Mouse (Mus musculus) embryonic facial prominence, embryonic 14.5 days (tissue): ENCODE results near the gene Asgr1. TPM values are rescaled to one million over a fixed set of nuclear protein-coding genes. Genes with fewer than 3 reads are reported as not detected.

Source experiments
- ATAC-seq: fragments of 200-750 bp; cut with Nextera tagmentation; 2 replicates; pipeline ENCODE4 v1.8.0; 2017; ENCODE audit warnings: low read depth, moderate number of reproducible peaks, moderate TSS enrichment
- DNase-seq: peaks from one replicate; pipeline ENCODE4 v3.0.0-alpha.2; 2015; ENCODE audit warnings: low spot score
- H3K27ac ChIP-seq: fragments of 300-500 bp; sonication (generic); replicated peaks from 2 replicates; pipeline ENCODE4 v1.5.1; 2014; ENCODE audit warnings: low read depth, mild to moderate bottlenecking, low read length, moderate library complexity
- H3K27me3 ChIP-seq: fragments of 300-500 bp; sonication (generic); replicated peaks from 2 replicates; pipeline ENCODE4 v1.6.1; 2014; ENCODE audit warnings: low read length; ENCODE audit not compliant: control insufficient read depth, insufficient read depth
- H3K36me3 ChIP-seq: fragments of 300-500 bp; sonication (generic); 2 replicates; pipeline ENCODE4 v1.6.1; 2014; ENCODE audit warnings: low read length, mixed read lengths; ENCODE audit not compliant: control insufficient read depth, insufficient read depth
- H3K4me1 ChIP-seq: fragments of 300-500 bp; sonication (generic); 2 replicates; pipeline ENCODE4 v1.6.1; 2014; ENCODE audit warnings: antibody characterized with exemption, low read length; ENCODE audit not compliant: control insufficient read depth, insufficient read depth
- H3K4me2 ChIP-seq: fragments of 300-500 bp; sonication (generic); 2 replicates; pipeline ENCODE4 v1.6.1; 2014; ENCODE audit warnings: low read depth, mild to moderate bottlenecking, low read length, moderate library complexity, mixed read lengths
- H3K4me3 ChIP-seq: fragments of 300-500 bp; sonication (generic); 2 replicates; pipeline ENCODE4 v1.5.1; 2014; ENCODE audit warnings: low read depth, mild to moderate bottlenecking, low read length
- H3K9ac ChIP-seq: fragments of 300-500 bp; sonication (generic); 2 replicates; pipeline ENCODE4 v1.6.1; 2014; ENCODE audit warnings: low read depth, mild to moderate bottlenecking, low read length, moderate library complexity, mixed read lengths
- H3K9me3 ChIP-seq: fragments of 300-500 bp; sonication (generic); 2 replicates; pipeline ENCODE4 v1.6.1; 2016; ENCODE audit warnings: low read length; ENCODE audit not compliant: control insufficient read depth
- WGBS: fragments of 180-500 bp; shearing (Covaris S2); extraction: QIAGEN DNeasy Blood & Tissue Kit; methylation state at CpG from one replicate; pipeline ENCODE4 v1.1.7; 2014; 5-methylcytosine and 5-hydroxymethylcytosine counted together
- polyA plus RNA-seq: library from polyadenylated mRNA; unstranded; fragments of >200 nt; fragmentation: Nextera tagmentation; extraction: Ambion mirVana; gene quantifications from 2 replicates; pipeline ENCODE4 v1.2.1, GENCODE M21; 2014

Gene Asgr1
- polyA plus RNA-seq, 1 experiment from 2014 or later, result 2.2 TPM

DNA sequence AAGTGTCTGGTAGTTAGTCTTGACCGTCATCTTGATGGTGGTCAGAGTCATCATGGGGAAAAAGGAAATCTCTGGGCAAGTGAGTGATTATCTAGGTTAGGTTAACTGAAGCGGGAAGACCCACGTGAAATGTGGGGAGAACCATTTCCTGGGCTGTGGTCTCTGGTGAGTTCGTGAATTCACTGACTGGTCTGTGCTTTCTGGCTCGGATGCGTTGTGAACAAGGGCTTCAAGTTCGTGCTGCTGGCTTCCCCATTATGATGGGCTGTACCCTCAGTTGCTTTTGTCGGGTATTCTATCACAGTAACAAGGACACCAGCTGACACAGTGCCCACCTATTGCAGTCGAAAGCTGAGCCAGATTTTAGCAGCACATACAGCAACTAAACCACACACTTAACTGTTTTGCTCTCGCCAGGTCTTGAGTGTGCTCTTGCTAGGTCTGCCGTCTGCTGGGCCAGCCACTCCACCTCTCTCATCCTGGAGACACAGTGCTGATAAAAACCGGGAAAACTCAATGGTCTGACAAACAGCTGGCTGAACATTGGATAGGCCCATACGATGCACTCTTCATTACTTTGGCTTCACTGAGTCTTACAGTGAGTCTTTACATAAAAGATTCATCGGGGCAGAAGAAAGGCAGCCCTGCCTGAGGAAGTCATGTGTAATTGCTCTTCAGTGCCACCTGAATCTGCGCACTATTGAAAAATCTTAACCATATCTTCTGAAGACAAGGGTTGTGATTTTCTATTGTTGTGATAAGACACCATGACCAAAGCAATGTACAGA is 27.1 kb downstream of the Asgr1 start:
- Histone ChIP-seq H3K36me3 (no peaks in the 10 kb centered on the region), H3K4me3 (no peak overlapping the region), H3K4me1 (no peaks in the 10 kb centered on the region), H3K9ac (no peak overlapping the region), H3K4me2 (no peak overlapping the region), H3K9me3 (no peaks in the 10 kb centered on the region), H3K27me3 (no peaks in the 10 kb centered on the region), H3K27ac (no peak overlapping the region)
- WGBS, result 83% methylated on average over 15 of the region's 15 CpGs
- ATAC-seq (no peak), DNase-seq (no peak)

DNA sequence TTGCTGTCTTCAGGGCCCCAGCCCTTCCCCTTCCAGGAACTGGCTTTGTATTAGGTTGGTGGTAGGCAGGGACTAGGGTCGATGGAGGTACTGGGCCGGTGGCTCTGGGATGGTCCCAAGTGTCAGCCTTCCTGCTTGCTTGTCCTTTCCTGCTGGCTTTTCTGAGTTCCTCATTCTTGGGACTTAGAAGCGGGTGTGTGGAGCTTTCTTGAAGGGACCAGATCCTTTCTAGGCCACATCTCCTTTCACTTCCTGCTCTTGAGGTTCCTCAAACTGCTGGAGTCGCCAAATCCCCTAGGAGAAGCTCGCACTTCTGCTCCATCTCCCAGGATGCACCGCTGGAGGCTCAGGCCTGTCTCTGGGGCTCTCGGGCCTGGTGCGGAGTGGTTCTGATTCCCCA is 30.7 kb downstream of the Asgr1 start:
- Histone ChIP-seq H3K27ac (no peak overlapping the region), H3K4me2 (no peak overlapping the region), H3K27me3 (no peaks in the 10 kb centered on the region), H3K4me1 (no peaks in the 10 kb centered on the region), H3K9ac (no peak overlapping the region), H3K9me3 (0 out of 2 replicates have a peak, but pooled peaks cover 5% of the 10 kb centered on the region), H3K4me3 (no peak overlapping the region), H3K36me3 (no peaks in the 10 kb centered on the region)
- WGBS, result 83% methylated on average over 8 of the region's 8 CpGs
- DNase-seq (no peak), ATAC-seq (no peak)

DNA sequence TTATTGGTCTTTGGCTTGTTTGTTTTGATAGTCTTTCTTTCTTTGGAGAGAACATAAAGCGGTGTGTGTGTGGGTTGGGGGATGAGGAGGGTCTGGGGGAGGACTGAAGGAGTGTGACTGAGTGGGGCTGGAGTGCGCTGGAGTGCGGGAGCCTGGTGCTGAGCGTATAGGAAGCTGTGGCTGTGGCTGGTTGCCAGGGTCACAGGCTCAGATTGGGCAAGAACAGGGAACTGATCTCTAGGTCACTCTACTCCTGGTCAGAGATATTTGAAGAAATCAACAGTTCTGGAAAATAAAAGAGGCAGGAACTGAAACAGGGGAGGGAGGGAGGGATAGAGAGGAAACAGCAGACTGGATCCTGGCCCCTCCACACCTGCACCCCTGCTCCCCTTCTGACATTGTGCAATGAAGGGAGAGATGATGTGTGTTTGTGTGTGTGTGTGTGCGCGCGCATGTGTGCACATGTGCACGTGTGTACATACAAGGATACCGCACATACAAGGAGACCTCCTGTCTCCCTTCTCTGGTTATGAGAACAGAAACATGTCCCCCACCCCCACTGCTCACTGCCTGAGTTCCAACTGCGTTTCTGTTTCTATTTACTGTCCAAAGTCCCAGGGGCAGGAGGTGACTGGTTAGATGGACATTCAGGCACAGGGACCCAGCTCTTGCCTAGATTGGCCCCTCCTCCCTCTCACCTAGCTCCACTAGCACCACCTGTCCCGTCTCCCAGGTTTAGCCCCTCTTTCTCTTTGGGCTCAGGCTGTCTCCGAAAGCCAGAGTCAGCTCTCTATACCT is 38.3 kb downstream of the Asgr1 start, which contains the start of gene Asgr2:
Gene Asgr2 (plus strand): TSS at position 659 of the 798 bp plus-strand sequence.
- H3K4me1 ChIP-seq, result no peaks in the 10 kb centered on the region
- H3K9me3 ChIP-seq, result 0 out of 2 replicates have a peak, but pooled peaks cover 5% of the 10 kb centered on the region
- no peaks in the 10 kb centered on the region for H3K27me3 ChIP-seq
- 73% methylated on average over 12 of the region's 12 CpGs for WGBS
- H3K27ac ChIP-seq, result no peak within 1 kb of the TSS
- DNase-seq (no peak), ATAC-seq (no peak)
- no peaks in the 10 kb centered on the region for H3K36me3 ChIP-seq
- H3K4me2 ChIP-seq, result no peak within 1 kb of the TSS
- H3K4me3 ChIP-seq, result no peak within 1 kb of the TSS
- H3K9ac ChIP-seq, result no peak within 1 kb of the TSS

DNA sequence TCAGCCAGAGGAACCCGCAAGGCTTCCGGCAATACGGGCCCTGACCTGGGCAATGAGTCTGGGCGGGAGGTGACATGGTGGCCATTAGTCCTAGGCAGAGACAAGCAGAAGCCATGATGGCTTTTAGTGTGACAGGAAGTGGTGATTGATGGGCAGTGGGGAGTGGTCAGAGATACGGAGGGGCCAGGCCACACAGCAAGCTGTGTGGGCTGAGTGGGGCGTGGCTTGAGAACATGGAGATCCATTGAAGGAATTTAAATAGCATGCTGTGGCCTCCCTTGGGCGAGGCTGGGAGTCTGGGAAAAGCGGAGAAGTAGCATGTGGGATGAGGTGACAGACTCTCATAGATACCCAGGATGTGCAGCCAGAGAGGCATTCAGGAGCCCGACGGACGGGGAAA is 43.5 kb downstream of the Asgr1 start:
- H3K9ac ChIP-seq, result no peak overlapping the region
- WGBS, result 71% methylated on average over 11 of the region's 11 CpGs
- no peak for DNase-seq

DNA sequence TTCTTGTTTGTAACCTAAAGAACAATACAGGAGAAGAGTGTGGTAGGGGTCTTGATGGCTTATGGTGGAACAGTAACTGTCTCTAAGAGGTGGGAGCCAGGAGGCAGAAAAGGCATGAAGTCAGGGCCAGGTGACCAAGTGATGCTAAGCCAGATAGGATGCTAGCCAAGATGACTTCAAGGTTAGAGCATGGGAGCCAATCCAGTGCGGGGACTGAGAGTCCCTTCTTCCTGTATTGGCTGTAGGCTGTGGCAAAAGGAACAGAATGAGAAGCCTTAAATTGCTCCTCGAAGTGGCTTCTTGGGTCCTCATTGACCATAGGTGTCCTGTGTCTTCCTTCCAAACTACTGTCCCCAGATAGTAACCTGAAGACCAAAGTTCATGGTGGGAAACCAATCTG is 45.2 kb downstream of the Asgr1 start:
- DNase-seq, result no peak
- no peak overlapping the region for H3K9ac ChIP-seq

More for the DNA sequence above, 43.5 kb downstream of the Asgr1 start:
- Histone ChIP-seq H3K4me3 (no peak overlapping the region), H3K4me2 (no peak overlapping the region), H3K4me1 (no peaks in the 10 kb centered on the region), H3K36me3 (no peaks in the 10 kb centered on the region), H3K27me3 (no peaks in the 10 kb centered on the region), H3K27ac (no peak overlapping the region), H3K9me3 (no peaks in the 10 kb centered on the region)
- ATAC-seq, result no peak

DNA sequence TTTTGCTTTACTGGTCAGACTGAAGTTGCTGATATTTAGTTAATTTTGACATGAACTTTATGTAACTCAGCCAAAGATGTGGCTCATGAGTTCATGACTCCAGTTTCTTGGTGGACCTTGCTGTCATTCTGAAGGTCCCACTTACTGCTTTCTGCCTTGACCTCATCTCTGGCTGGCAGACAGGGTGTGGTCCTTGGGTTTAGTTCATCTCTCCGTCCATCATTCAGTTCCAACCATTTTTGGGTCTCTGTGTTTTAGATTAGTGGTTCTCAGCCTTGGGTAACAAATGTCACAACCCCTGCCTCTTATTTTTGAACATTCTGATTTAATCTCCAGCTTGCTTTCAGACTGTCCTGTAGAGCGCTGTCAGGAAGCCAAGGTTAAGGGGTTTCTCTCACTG is 45.9 kb downstream of the Asgr1 start:
- no peak overlapping the region for H3K4me2 ChIP-seq
- no peaks in the 10 kb centered on the region for H3K4me1 ChIP-seq
- WGBS, result 78% methylated on average over 2 of the region's 2 CpGs
- DNase-seq, result no peak
- H3K27me3 ChIP-seq, result no peaks in the 10 kb centered on the region
- no peak overlapping the region for H3K9ac ChIP-seq
- H3K4me3 ChIP-seq, result no peak overlapping the region
- H3K27ac ChIP-seq, result no peak overlapping the region
- H3K36me3 ChIP-seq, result no peaks in the 10 kb centered on the region
- no peaks in the 10 kb centered on the region for H3K9me3 ChIP-seq
- no peak for ATAC-seq

More for the DNA sequence above, 45.2 kb downstream of the Asgr1 start:
- no peaks in the 10 kb centered on the region for H3K4me1 ChIP-seq
- H3K9me3 ChIP-seq, result no peaks in the 10 kb centered on the region
- WGBS, result 94% methylated on average over 2 of the region's 2 CpGs
- ATAC-seq, result no peak
- no peak overlapping the region for H3K27ac ChIP-seq
- H3K4me2 ChIP-seq, result no peak overlapping the region
- no peaks in the 10 kb centered on the region for H3K36me3 ChIP-seq
- H3K27me3 ChIP-seq, result no peaks in the 10 kb centered on the region
- no peak overlapping the region for H3K4me3 ChIP-seq

DNA sequence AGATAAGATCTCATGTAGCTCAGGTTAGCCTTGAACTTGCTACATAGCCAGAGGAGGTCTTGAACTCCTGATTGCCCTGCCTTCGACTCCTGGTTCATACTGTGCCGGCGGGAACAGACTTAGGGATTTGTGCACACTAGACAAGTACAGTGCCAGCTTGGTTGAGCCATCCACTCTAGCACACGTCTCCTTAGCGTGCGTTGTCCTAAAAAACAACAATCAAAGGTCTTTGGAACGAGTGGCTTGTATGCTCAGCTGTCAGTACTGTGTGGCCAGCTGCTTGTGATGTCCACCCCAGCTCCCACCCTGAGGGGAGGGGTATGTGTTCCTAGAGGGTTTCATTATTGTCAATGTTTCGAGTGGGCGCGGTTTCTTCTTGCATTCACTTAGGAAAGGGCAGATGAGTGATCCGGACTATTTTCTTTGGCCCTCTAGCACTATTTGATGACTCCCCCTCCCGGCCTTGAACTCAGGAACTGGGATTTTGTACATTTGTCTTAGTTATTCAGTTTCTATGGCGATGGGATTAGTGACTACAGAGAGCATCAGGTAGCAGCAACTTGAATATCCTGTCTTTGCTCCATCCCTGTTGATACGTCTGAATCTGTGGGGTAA is 49.9 kb downstream of the Asgr1 start:
- ATAC-seq (no peak), DNase-seq (no peak)
- Histone ChIP-seq H3K4me1 (no peaks in the 10 kb centered on the region), H3K9ac (no peak overlapping the region), H3K36me3 (no peaks in the 10 kb centered on the region), H3K4me3 (no peak overlapping the region), H3K4me2 (no peak overlapping the region), H3K27ac (no peak overlapping the region), H3K9me3 (no peaks in the 10 kb centered on the region), H3K27me3 (no peaks in the 10 kb centered on the region)
- 79% methylated on average over 14 of the region's 14 CpGs for WGBS

DNA sequence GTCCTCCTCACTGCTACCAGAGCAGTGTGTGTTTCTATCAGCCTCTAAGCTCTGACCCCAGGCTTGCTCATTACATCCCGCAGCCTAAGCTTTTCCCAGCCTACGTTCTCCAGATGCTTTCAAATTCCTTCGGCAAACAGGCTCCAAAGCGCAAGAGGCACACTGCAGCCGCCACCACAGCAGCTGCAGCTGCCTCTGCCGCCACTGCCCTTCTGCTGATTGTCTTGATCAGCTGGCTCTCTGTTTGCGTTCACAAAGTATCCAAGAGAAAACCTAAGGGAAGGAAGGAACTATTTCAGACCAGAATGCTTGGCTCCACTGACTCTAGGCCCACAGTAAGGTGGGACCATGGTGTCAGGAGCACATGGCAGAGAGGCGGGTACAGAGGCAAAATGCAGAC is 53.2 kb downstream of the Asgr1 start:
- Histone ChIP-seq H3K9ac (no peak overlapping the region), H3K4me3 (no peak overlapping the region), H3K4me1 (no peaks in the 10 kb centered on the region), H3K9me3 (peaks cover 3% of the 10 kb centered on the region; the same call in 1 of the 2 replicates), H3K36me3 (no peaks in the 10 kb centered on the region), H3K27me3 (no peaks in the 10 kb centered on the region), H3K4me2 (no peak overlapping the region), H3K27ac (no peak overlapping the region)
- DNase-seq, result peak; percentile 19
- no peak for ATAC-seq
- WGBS, result 60% methylated on average over 8 of the region's 8 CpGs
